Mouse (Mus musculus) left cerebral cortex, postnatal 25 days (tissue): ENCODE data around the gene Ttc30b. TPM values are rescaled to one million over a fixed set of nuclear protein-coding genes. Genes with fewer than 3 reads are reported as not detected.

Experiments
- total RNA-seq, 2 experiments: library from RNA; stranded (reverse); gene quantifications; 2 replicates each; pipeline ENCODE4 v1.2.3; 2021

Ttc30b gene
- total RNA-seq, 2 experiments from 2014 or later: 12.0 to 13.2 TPM

Other genes starting within 250 kb of the Ttc30b start
- gene Nfe2l2, start 233.9 kb downstream of the Ttc30b start, total RNA-seq: 10 to 100 TPM; 11.5 to 12.1 TPM
- gene Agps, start 106.4 kb downstream of the Ttc30b start, total RNA-seq: 10 to 100 TPM; 42.9 to 45.0 TPM
- gene Ttc30a2, start 39.6 kb upstream of the Ttc30b start, total RNA-seq: under 1 TPM; 0.25 to 0.85 TPM
- gene Ttc30a1, start 43.4 kb upstream of the Ttc30b start, total RNA-seq: 1 to 10 TPM; 2.8 to 3.1 TPM